Mouse (Mus musculus) right cerebral cortex, postnatal 36 days (tissue): ENCODE results near the gene Zfp239.
"Not testable (repeated sequence)": the region's sequence is repeated elsewhere in the genome, so short reads cannot be mapped to it uniquely, and the experiment has no call there.

Source experiments
- DNase-seq, 2 experiments: peaks; one replicate each; pipeline ENCODE4 v3.0.0; 2022; ENCODE audit warnings: low spot score in 2 of 2, mixed read lengths in 1 of 2

The Zfp239 gene

DNA sequence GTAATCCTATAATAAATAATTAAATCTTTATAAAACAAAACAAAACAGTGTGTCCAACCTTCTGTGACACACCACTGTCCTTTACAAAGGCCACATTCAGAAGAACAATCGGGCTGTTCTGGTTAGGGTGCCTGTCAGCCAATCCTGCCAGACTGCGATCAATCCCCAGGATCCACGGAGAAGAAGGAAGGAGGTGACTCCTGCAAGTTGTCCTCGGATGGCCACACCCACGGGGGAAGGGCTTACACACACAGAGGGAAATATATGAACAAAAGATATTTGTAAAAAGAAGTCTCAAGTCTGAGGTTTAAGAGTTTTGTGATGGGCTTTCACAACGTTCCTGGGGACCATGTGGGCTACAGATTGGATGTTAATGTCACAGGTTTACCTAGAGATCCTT, at the start of gene Zfp239:
Gene Zfp239, plus strand, starts transcription at position 253 of the 400 bp plus-strand sequence.
- no peak for DNase-seq

DNA sequence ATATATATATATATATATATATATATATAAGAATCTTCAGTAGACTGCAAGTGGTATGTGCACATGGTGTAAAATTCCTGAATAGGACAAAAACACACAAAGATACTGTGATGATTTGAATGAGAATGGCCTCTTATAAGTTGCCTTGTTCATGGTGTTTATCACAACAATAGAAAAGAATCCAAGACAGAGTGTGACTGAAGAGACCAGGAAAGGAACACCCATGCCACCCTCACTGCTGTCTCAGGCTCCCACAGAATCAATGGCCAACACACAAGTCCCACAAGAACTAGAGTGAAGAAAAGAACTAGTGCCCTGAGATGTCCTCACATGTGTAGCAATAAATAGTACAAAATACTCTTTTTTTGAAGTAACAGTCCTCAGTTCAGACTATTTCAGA, 47.2 kb upstream of the Zfp239 start:
- no peak for DNase-seq

DNA sequence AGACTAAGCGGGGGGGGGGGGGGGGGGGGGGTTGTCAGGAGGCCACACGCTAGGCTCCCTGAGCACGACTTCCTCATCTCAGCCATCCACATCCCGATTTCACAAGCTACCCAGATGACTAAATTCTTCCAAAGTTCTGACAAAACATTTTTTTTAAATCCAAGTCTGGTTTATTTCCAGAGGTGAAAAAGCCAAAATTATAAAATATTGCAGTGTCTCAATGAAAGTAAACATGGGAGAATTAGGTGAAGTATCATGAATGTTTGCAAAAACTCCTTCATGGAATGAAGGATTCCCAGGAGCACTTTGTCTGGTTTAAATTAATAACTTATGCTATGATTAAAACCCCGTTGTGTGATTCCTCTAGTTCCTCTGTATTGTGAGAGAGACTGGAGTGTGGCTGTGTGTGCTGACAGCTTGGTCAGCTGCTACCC, 44.8 kb upstream of the Zfp239 start:
- no peak for DNase-seq

DNA sequence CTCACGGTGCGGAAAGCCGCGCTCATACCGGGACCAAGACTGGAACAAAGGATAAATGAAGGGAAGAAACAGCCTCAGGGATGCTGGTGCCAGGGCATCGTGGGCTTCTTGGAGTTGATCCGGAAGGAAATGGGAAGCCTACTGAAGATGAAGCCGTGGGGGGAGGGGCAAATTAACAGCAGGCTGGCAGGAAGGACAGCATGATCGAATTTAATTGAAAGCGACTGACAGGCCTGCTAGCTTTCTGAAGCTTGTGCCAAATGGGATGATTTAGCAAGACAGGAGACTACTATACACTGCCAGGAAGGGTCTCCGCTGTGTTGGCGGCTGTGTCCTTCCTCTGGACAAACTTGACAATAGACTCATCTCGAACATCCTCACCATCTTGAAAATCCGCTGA, 41.6 kb upstream of the Zfp239 start:
- no peak for DNase-seq

DNA sequence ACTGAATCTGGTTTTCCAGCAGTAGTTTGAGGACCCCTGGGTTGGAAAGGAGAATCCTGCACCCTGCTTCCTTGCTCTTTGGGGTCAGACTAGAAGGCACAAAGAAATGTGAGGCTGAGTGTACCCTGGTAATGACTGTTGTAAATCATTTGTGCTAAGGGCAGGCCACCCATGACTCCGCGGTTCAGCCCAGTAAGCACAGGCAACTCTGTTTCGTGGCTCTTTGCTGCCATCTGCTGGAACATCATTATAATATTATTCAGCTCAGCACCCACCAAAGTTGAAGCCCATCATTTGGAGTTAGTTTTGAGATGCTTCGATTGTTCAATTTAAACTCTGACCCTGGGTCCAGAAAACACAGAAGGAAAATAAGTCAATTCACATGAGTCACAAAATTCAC, 36.5 kb upstream of the Zfp239 start:
- no peak for DNase-seq

DNA sequence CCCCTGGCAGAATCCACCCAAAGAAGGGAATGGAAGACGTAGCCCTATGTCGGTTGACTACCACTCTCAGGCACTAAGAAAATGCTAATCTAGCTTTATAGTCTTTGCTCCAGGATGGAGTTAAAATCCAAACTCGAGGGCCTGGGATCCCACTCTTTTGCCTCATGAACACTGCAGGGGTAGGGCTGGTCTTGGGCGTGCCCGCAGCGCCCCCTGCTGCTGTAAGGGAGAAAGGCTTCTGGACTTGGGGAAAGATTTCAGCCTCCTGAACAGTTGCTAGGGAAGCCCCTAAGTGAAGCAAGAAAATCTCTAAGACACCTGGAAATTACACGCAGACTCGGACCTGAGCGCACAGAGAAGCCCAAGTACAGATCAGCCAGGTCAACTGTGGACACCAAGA, 33.6 kb upstream of the Zfp239 start:
- DNase-seq, result peak in 1 of 2 experiments; percentile 13

DNA sequence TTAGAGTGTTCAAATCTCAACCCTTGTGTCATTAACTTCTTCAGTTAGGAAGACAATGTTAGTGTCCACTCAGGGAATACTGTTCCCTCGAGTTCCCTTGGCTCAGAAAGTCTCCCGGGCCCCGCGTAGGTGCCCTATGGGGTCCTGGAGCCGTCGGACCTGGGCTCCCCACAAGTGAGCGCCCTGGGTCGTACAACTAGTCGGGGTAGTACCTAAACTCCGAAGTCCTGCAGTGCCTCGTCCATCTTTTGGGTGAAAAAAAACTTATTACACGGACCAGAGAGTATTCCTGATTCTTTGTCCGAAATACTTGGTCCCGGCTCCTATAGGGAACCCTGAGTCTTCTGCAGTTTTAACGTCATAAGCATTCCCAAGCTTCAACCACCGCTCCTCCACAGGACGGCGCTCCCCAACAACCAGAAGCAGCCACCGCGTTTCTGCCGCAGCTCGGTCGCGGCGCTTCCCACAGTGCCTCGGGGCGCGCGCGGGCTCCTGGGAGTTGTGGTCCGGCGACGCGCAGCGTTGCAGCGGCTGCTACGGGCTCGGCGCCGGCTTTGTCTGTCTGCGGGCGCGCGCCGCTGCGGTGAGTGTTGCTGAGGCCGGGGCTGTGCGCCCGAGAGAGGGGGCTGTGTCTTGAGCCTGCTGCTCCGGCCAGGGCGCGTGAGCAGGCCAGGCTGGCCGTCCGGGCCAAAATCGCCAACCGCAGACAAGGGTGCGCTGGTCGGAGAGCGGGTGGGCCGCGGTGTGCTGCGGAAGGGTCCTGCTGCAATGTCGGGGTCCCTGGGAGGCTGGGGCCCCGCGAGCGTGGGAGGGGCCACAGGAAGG, 21.0 kb upstream of the Zfp239 start, which contains the start of gene Zfp637:
Gene Zfp637, plus strand, starts transcription at position 495 of the 825 bp plus-strand sequence.
- DNase-seq, result peak; percentile 93

DNA sequence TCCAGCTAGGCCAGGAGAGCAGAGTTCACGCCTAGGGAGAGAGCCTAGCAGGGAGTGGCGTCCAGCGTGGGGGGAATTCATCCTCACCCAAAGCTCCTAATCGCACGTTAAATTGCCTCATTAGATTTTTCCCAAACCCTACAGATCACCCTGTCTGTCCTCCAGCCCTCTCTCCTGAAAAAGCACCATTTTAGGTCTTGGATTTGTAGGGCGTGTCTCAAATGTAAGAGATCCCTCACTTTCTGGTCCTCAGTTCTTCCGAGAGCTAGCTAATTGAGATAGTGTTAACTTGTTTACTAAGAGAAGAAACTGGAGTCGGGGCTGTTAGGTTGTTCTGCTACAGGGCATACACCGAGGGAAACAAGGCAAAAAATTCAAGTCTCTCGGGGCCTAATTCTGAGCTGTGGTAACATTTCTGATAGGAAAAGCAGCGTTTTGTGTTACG, 20.4 kb upstream of the Zfp239 start:
- no peak for DNase-seq

DNA sequence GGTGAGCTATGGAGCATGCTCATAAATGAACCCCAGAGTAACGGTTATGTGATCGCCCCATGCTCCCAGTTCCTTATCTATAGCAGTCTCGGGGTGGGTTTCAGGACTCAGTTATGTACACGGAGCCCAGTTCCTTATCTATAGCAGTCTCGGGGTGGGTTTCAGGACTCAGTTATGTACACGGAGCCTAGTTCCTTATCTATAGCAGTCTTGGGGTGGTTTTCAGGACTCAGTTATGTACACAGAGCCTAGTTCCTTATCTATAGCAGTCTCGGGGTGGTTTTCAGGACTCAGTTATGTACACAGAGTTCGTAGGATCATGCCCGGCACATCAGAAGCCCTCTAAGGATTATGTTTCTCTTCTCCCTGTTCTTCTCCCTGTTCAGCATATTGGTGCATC, 17.3 kb upstream of the Zfp239 start:
- DNase-seq, result no peak

DNA sequence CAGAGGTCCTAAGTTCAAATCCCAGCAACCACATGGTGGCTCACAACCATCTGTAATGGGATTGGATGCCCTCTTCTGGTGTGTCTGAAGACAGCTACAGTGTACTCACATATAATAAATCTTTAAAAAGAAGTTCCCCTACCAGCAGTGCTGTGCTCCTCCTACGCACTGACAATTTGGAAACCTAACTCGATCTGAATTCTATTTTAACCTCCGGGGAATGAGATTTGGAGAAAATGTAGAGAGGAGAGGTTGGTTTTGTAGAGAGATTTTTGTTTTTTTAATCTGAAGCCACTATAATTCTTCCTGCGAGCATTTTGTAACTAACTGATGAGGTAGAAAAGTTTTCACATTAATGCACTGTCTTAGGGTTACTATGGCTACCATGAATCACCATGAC, 15.2 kb upstream of the Zfp239 start:
- DNase-seq, result not testable (repeated sequence)

DNA sequence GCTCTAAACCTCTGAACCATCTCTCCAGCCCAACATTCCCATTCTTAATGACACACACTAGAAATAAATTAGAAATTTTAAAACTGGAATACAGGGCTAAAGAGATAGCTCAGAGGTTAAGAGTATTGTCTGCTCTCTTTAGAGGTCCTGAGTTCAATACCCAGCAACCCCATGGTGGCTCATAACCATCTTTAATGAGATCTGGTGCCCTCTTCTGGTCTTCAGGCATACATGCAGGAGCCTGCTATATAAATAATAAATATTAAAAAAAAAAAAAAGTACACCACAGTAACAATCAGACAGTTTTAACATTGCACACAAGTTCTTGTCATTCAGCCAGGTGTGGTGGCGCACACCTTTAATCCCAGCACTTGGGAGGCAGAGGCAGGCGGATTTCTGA, 14.1 kb upstream of the Zfp239 start:
- no peak for DNase-seq

DNA sequence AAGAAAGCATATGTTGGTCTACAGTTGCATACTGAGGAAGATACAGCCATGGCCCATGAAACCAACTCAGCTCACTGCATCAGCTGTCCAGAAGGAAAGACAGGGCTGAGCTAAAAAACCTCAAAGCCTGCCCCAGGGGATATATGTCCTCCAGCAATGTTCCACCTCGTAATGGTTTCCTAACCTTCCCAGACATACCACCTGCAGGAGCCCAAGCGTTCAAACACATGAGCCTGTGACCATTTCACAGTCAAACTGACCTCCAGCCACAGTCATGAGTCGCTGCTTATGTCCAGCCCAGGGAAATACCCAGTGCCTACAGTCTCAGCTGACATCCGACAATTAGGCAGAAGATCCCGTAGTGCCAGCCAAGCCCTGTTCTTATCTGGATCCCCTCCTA, 13.3 kb upstream of the Zfp239 start:
- DNase-seq, result no peak

DNA sequence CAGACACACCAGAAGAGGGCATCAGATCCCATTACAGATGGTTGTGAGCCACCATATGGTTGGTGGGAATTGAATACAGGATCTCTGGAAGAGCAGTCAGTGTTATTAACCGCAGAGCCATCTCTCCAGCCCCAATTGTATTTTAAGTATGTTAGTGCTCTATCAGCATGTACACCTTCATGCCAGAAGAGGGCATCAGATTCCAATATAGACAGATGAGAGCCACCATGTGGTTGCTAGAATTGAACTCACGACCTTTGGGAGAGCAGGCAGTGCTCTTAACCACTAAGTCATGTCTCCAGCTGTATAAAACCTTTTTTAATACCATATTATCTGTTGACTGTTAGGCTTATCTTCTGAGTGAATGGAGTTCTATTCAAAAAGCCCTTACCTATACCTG, 10.2 kb upstream of the Zfp239 start:
- DNase-seq, result no peak

DNA sequence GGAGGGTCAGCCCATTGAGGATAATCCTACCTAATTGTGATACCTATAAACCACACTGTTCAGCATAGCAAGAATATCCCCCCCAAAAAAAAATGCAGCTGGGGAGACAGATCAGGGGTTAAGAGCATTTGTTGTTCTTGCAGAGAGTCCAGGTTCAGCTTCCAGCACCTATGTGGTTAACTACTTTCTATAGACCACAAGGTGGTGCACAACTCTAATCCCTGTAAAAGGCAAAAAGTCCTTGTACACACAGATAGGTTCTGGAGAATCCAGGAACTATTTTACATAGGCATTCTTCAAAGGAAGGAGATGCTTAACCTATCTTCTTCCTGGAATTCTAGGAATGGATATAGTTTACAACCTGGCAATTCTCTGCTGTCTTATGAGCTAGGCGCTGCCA, 3.9 kb upstream of the Zfp239 start:
- DNase-seq, result no peak

DNA sequence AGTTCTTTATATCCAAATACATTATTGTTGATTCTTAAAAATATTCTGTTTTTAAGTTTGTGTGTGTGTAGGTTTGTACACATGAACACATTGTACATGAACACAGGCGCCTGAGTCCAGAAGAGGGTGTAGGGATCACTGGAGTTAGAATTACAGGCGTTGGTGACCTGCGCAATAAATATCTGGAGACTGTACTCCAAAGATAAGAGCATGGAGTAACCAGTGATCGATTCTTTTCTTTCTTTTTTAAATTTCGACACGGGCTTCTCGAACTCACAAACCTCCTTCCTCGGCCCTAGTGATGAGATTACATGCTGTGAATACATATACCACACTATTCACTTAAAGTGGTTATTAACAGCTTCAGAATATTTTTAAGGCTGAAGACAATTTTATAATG, 565 bp downstream of the Zfp239 start:
- DNase-seq, result no peak

DNA sequence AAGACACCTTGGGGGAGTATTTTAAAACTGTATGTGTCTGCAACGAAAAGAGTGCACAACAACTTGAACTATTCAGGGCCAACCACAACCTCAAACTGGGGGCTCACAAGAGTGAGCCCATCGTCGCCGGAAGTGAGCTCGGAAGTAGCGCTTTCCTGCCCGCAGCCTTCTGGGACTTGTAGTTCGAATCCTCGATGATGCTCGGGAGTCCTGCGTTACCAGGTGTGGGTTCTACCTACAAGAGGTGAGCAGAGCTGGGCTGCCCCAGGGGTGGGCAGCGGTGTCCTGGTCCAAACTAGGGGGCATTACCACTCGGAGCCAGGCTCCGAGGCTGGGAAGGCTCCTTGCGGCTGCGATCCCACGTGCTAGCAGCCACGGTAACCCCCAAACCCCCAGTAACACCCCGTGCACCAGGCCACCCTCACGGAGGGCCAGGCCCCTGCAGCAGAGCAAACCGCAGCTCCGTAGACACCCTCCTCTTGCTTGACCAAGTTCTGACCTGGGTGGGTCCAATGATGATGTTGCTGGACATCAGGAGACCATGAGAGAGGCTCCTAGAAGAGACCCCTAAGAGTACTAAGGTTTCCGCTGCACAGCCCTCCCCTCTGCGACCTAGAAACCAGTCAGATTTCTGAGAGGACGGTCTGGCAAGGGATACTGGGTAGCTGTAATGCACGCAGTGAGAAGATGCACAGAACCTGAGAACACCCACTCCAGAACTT, 1.2 kb downstream of the Zfp239 start:
- DNase-seq, result peak; percentile 59 to 72

DNA sequence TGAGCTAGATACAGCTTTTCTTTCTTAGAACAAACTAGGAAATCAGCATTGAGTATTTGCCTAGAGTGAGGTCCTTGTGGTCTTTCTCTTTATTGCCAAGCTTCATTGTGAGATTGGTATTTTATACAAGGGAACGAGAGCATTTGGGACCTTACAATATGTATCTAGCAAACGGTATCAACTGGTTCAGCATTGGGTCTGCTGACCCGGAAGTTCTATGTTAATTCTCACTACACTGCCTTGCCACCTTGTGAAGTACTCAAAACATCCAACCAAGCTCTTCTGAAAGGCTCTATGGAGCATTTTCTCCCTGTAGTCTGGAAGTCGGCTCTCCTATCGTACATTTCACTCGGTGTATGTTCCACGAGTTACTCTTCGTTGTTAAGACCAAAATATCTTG, 1.9 kb downstream of the Zfp239 start:
- DNase-seq, result no peak

DNA sequence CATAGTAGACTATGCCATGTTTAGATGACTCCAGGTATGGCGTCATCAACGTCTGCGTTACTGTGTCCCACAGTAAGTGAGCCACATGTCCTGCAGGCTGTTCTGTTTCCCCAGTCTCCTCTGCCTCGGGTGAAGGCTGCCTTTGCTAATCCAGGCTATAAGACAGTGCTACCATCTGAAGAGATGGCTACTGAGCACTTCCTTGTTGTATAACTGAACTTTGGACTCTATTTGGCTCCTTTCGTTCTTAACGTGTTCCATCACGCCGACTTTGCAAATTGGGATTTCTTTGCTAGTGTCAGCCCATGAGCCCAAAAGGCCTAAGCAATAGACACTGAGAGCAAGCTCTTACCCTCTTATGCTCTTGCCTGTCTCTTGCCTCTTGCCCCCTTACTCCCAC, 6.3 kb downstream of the Zfp239 start:
- DNase-seq, result no peak

DNA sequence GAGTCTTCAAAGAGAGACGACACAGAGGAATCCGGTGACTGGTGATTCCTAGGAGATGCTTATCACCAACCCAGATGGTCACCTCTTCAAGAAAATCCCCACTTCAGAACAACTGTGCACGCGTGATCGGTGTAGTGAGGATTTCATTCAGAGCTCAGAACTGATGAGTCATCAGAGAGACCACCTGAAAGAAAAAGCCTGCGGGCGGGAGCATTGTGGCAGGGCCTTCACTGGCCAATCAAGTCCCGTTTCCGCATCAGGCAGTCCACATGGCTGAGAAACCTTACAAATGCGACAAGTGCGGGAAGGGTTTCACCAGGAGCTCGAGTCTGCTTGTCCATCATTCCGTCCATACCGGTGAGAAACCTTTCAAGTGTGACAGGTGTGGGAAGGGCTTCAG, 9.1 kb downstream of the Zfp239 start:
- DNase-seq, result no peak

DNA sequence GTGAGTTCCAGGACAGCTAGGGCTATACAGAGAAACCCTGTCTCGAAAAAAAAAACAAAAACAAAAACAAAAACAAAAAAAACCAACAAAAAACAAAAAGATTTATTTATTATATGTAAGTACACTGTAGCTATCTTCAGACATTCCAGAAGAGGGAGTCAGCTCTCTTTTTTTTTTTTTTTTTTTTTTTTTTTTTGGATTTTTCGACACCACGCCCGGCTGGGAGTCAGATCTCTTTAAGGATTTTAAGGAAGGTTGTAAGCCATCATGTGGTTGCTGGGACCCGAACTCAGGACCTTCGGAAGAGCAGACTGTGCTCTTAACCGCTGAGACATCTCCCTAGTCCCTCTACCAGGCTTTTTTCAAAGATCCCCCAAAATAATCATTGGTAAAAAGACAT, 11.6 kb downstream of the Zfp239 start:
- DNase-seq, result not testable (repeated sequence)

DNA sequence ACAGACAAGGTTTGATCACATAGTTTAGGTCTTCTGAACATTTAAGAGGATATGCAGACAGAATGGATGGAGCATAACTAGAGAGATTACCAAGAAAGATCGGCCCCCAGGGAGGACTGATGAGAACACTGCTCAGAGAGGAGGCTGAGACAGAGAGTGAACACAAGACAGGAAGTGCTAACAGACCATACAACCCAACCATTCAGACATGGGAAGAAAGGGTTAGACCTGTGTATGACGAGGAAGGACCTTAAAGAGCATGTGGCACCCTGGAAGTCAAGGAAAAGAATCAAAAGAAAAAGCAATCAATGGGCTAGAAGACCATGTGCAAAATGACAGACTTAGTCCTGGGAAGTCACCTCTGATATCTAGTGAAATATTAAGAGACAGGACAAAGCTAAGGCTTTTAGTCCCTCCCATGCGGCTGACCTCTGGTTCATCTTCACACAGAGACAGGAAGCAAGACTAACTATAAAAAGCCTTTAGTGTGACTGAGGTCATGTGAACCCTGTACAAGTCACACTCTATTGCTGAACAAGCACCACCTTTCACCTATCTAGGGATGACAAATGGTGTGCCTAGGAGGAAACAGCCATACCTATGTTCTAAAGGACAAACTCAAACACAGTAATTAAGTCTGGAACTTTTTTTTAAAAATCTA, 12.9 kb downstream of the Zfp239 start:
- DNase-seq, result no peak

DNA sequence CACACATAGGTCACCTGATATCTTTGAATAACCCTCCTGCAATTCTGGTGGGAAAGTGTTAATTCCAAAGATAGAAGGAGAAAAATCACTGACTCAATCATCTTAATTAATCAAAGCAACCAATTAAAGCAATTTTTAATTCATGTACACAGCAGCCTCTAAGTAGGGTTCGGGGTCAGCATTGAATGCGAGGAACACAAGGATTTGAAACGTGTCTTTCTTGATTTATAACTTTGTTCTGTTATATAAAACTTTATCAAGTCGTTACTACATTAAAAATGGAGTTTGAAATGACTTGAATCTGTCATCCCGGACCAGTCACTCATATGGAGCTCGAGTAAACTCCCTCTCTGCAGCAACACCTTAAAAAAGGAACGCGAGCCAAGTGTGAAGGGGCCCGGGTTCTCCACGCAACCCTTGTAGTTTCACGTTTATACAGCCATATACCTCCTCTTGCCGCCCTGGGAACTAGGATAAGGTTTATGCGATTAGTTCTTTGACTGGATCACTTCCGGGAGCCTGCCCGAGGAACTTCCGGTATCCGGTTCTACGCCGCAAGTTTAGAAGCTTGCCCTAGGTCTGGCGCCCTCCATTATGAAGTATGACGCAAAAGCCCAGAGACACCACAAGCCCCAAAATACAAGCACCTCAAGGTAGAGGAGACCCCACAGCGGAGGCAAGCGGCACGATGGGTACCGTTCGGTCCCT, 17.0 kb downstream of the Zfp239 start:
- peak; percentile 88 to 92 for DNase-seq
